Mouse (Mus musculus) liver, adult 2 months (tissue): ENCODE measurements around the gene Thada. TPM values are rescaled to one million over a fixed set of nuclear protein-coding genes. Genes with fewer than 3 reads are reported as not detected.

ENCODE experiments used
- DNase-seq: peaks from one replicate; pipeline ENCODE4 v3.0.0-alpha.2; 2011; ENCODE audit warnings: low read depth, low spot score; ENCODE audit errors: extremely low read depth
- H3K27ac ChIP-seq: fragments of 200-500 bp; replicated peaks from 2 replicates; pipeline ENCODE4 v1.5.1; 2012; ENCODE audit warnings: low read depth, mild to moderate bottlenecking, control low read depth, inconsistent platforms, low read length; ENCODE audit not compliant: insufficient read depth
- H3K27me3 ChIP-seq: fragments of 200-500 bp; 2 replicates; pipeline ENCODE4 v1.6.1; 2012; ENCODE audit warnings: mild to moderate bottlenecking, moderate library complexity, low read length, inconsistent platforms; ENCODE audit not compliant: control insufficient read depth, insufficient read depth
- H3K36me3 ChIP-seq: fragments of 200-500 bp; 2 replicates; pipeline ENCODE4 v1.6.1; 2012; ENCODE audit warnings: low read length, inconsistent platforms; ENCODE audit not compliant: control insufficient read depth, insufficient read depth
- H3K4me1 ChIP-seq: fragments of 200-500 bp; 2 replicates; pipeline ENCODE4 v1.6.1; 2011; ENCODE audit warnings: low read length; ENCODE audit not compliant: control insufficient read depth, insufficient read depth
- H3K4me3 ChIP-seq: fragments of 200-500 bp; 2 replicates; pipeline ENCODE4 v1.5.1; 2011; ENCODE audit warnings: low read depth, mild to moderate bottlenecking, control low read depth, low read length, moderate library complexity; ENCODE audit not compliant: insufficient read depth
- H3K79me2 ChIP-seq: fragments of 200-500 bp; 2 replicates; pipeline ENCODE4 v1.6.1; 2012; ENCODE audit warnings: inconsistent platforms, mild to moderate bottlenecking, low read length, moderate library complexity; ENCODE audit not compliant: control insufficient read depth, insufficient read depth
- H3K9ac ChIP-seq: fragments of 200-500 bp; 2 replicates; pipeline ENCODE4 v1.6.1; 2012; ENCODE audit warnings: low read depth, mild to moderate bottlenecking, control low read depth, inconsistent platforms, low read length
- CTCF ChIP-seq: fragments of 200-500 bp; IDR thresholded peaks from 2 replicates; pipeline ENCODE4 v1.5.1; 2011; ENCODE audit warnings: low read depth, low read length, control low read depth
- POLR2A ChIP-seq: fragments of 200-500 bp; IDR thresholded peaks from 2 replicates; pipeline ENCODE4 v1.6.1; 2011; ENCODE audit warnings: low read length, control low read depth; ENCODE audit not compliant: insufficient read depth; ENCODE audit errors: extremely low read depth
- WGBS: fragments of 180-500 bp; shearing (Covaris S2); methylation state at CpG from one replicate; pipeline ENCODE4 v1.1.7; 2018; 5-methylcytosine and 5-hydroxymethylcytosine counted together
- polyA plus RNA-seq: library from polyadenylated mRNA; depleted of rRNA; stranded (reverse); fragments of >200 nt; gene quantifications from 2 replicates; pipeline ENCODE4 v1.2.3, GENCODE M21; 2012
- total RNA-seq: library from RNA; depleted of rRNA; stranded (reverse); fragments of >200 nt; gene quantifications from 2 replicates; pipeline ENCODE4 v1.2.3, GENCODE M21; 2014

The Thada gene
- total and polyA plus RNA-seq, 2 experiments, result 2.8 to 6.1 TPM

DNA sequence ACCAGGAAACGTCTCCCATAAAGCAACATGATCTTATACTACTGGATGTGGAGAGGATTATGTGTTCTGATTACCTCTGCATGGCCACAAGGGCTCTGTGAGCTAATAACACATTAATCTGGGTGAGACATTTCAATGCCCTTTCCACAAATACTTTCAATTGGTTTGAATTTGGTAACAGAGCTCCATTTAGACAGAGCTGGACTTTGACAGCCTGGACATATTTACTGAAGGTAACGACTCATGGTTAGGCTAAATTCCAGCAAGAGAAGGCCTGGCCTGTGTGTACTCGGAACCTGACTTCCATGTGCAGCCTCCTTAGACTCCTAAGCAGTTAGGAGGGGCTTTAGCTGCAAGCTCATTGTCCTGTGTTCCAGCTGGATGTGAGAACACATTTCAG, 214.6 kb downstream of the Thada start:
- Histone ChIP-seq H3K79me2 (no peaks in the 10 kb centered on the region), H3K4me1 (peaks cover 4% of the 10 kb centered on the region; the same call in 1 of the 2 replicates), H3K27ac (peak overlapping the region; percentile 80), H3K36me3 (no peaks in the 10 kb centered on the region), H3K27me3 (no peaks in the 10 kb centered on the region), H3K9ac (no peak overlapping the region), H3K4me3 (no peak overlapping the region)
- 32% methylated on average over 3 of the region's 3 CpGs for WGBS
- DNase-seq, result peak; percentile 93
- TF ChIP-seq POLR2A, result no peak
- 0 out of 2 replicates have a peak, but pooled peaks have one; percentile 6 for TF ChIP-seq CTCF

DNA sequence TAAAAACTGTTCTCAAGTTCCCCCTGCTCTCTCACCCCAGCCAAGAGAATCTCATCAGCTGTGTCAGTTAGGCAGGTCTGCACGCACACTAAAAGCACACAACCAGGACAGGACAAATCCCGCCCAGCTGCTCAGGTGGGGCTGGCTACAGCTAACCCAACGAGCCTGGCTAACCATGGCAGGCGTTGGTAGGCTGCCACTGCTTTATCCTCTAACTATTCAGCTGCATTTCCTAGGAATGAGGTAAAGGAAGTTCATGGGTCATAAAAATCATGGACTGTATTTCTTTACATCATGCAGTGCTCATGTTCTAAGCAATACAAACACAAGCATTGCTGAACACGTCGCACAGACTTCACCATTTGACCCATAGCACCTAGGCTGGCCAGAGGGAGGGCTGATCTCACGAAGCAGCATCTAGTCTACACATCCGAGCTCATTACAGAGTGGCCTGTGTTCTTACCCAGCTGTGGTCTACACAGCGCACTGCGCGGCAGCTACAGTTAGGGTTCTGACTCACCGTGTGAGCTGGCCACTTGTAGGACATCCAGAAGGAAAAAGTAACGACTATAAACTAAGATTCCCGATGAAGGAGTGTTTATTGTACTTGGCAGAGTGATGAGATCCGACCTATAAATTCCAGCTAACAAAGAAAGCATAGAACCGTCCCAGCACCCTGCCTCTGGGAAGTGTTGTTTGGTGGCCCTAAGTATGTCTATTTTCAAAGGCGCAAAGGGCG, 221.7 kb downstream of the Thada start:
- no peak for DNase-seq
- no peaks in the 10 kb centered on the region for H3K36me3 ChIP-seq
- H3K4me3 ChIP-seq, result no peak overlapping the region
- TF ChIP-seq POLR2A (no peak), CTCF (no peak)
- WGBS, result 85% methylated on average over 18 of the region's 18 CpGs
- no peak overlapping the region for H3K27ac ChIP-seq
- H3K9ac ChIP-seq, result no peak overlapping the region
- peaks cover 5% of the 10 kb centered on the region for H3K4me1 ChIP-seq
- H3K27me3 ChIP-seq, result no peaks in the 10 kb centered on the region
- H3K79me2 ChIP-seq, result no peaks in the 10 kb centered on the region

DNA sequence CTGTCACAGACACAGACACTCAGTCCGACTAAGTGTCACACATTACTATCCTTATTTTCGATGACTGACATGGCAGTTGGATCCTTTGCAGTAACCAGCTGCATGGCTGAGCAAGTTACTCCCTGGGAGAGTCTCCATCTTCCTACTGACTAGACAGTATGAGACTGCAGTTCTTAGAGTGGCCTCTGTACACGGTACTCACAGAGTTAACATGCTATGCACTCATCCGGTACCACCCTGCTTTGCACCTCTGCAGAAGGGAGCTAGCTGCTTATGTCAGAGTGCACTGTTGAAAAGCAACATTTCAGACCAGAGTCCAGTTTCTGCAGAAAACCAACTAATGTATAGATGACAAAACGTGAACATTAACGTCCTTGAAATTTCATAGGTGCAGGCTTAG, 222.2 kb downstream of the Thada start:
- no peak overlapping the region for H3K27ac ChIP-seq
- 72% methylated on average over 6 of the region's 6 CpGs for WGBS
- no peak for TF ChIP-seq CTCF
- TF ChIP-seq POLR2A, result no peak
- H3K36me3 ChIP-seq, result no peaks in the 10 kb centered on the region
- no peak for DNase-seq
- no peak overlapping the region for H3K4me3 ChIP-seq
- no peaks in the 10 kb centered on the region for H3K27me3 ChIP-seq
- no peak overlapping the region for H3K9ac ChIP-seq
- no peaks in the 10 kb centered on the region for H3K79me2 ChIP-seq
- peaks cover 10% of the 10 kb centered on the region for H3K4me1 ChIP-seq

DNA sequence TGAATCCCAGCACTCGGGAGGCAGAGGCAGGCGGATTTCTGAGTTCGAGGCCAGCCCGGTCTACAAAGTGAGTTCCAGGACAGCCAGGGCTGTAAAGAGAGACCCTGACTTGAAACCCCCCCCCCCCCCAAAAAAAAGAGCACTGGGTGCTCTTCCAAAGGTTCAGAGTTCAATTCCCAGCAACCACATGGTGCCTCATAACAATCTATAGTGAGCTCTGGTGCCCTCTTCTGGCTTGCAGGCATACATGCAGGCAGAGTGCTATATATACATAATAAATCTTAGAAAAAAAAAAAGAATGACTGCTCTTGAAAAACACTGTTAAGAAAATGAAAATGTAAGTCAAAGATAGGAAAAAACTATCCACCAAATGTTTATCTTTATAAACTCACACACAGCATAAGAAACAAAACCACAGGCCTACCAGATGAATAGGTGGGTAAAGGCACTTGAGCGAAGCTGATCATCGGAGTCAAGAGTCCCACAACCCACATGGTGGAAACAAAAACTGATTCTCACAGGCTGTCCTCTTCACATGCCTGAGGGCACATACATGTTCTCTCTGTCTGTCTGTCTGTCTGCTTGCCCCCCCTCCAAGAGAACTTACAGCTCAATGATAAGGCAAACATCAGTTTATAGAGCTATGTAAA, 224.6 kb downstream of the Thada start:
- no peak overlapping the region for H3K4me3 ChIP-seq
- 98% methylated on average over 6 of the region's 6 CpGs for WGBS
- H3K27ac ChIP-seq, result no peak overlapping the region
- H3K36me3 ChIP-seq, result no peaks in the 10 kb centered on the region
- DNase-seq, result no peak
- no peaks in the 10 kb centered on the region for H3K27me3 ChIP-seq
- H3K79me2 ChIP-seq, result no peaks in the 10 kb centered on the region
- peaks cover 14% of the 10 kb centered on the region for H3K4me1 ChIP-seq
- no peak for TF ChIP-seq POLR2A
- no peak for TF ChIP-seq CTCF
- no peak overlapping the region for H3K9ac ChIP-seq

DNA sequence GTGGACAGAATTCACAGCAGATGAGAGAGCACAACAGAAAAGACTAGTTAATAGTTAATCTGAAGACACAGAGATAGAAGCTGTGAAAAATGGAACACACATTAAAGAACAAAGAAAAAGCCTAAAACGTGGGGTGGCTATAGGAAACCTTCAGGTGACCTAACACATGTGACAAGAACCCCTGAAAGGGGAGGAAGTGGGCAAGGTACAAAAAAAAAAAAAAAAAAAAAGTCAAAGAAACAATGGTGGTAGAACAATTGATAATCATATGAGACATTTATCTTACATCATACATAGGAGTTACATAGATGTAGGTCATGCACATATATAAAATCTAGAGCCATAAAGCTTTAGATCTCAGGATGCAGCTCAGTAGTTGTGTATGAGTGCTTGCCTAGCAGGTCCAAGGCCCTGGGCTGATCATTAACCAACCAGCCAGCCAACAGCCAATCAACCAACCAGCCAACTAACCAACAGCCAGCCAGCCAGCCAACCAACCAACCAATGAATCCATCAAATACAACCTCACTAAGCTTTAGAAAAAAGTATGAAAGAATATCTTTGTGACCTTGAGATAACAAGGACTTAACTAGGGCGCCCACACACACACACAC, 226.2 kb downstream of the Thada start:
- H3K27me3 ChIP-seq, result no peaks in the 10 kb centered on the region
- peak; percentile 48 for DNase-seq
- no peak for TF ChIP-seq POLR2A
- TF ChIP-seq CTCF, result no peak

DNA sequence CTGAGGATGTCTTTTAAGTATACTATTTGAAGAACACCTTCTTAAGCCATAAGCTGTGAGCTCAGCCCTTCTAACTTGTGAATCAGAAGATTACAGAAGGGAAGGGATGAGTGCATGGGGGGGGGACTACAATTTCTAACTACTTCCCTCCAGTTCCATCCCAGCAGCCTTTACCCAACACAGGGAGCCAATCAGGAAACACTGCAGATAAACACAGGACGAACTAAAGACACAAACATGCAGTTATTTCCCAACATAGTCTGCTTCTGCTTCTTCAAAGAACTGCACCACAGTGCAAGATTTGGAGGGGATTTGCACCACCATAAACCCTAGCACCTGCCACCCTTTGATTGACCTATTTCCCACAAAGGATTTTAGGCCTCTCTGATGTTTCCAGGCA, 227.8 kb downstream of the Thada start:
- no peaks in the 10 kb centered on the region for H3K79me2 ChIP-seq
- H3K36me3 ChIP-seq, result no peaks in the 10 kb centered on the region
- no peak overlapping the region for H3K9ac ChIP-seq
- H3K4me1 ChIP-seq, result peaks cover 18% of the 10 kb centered on the region
- no peak overlapping the region for H3K4me3 ChIP-seq
- H3K27me3 ChIP-seq, result no peaks in the 10 kb centered on the region
- TF ChIP-seq CTCF, result no peak
- TF ChIP-seq POLR2A, result no peak
- peak; percentile 30 for DNase-seq
- WGBS, result 50% methylated on average over 1 of the region's 1 CpGs
- peak overlapping the region; percentile 83 for H3K27ac ChIP-seq

More for the DNA sequence above, 226.2 kb downstream of the Thada start:
- no peak overlapping the region for H3K27ac ChIP-seq
- peaks cover 16% of the 10 kb centered on the region for H3K4me1 ChIP-seq
- H3K79me2 ChIP-seq, result no peaks in the 10 kb centered on the region
- H3K4me3 ChIP-seq, result no peak overlapping the region
- no peaks in the 10 kb centered on the region for H3K36me3 ChIP-seq
- 59% methylated on average over 2 of the region's 2 CpGs for WGBS
- H3K9ac ChIP-seq, result no peak overlapping the region
